Mouse (Mus musculus): Measurements from ENCODE around the gene Ccdc124.
A peak's percentile ranks its signal among the peaks of the same experiment; 100 is the strongest.
"Not testable (repeated sequence)": the region's sequence is repeated elsewhere in the genome, so short reads cannot be mapped to it uniquely, and the experiment has no call there.

Ccdc124 gene

DNA sequence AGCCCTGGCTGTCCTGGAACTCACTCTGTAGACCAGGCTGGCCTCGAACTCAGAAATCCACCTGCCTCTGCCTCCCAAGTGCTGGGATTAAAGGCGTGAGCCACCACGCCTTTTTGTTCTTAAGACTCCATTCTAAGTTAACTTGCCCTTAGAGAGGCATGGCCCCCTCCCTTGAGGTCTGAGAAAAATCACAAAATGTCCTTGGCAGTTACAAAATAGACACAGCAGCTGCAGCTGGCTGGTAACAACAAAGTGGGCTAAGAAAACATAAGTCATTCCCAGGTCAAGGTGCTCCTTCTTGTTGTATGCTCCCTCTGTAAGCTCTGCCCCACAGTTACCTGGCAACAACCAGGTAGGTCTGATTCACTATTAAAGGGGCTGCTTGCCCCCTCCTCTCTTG is 51.1 kb downstream of the Ccdc124 start:
- DNase-seq (ENCODE audit: low spot score): not testable (repeated sequence)

DNA sequence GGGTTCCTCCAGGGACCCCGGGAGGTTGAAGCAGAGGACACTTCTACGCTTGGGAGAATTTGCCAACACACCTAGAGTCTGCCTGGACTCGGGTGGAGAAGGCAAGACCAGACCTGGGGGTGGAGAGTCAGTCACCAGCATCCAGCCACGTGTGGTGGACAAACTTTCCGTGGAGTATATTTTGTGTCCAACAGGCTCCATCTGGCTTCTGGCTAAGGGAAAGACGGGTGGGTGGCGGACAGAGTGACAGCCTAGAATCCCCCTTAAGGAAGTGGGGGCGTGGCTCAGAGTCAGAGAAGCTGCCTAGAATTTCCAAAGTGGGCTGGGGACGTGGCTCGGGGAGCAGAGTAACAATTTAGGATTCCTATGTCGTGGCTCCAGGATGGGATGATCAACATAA is 51.7 kb downstream of the Ccdc124 start:
- DNase-seq (ENCODE audit: low spot score): no peak

DNA sequence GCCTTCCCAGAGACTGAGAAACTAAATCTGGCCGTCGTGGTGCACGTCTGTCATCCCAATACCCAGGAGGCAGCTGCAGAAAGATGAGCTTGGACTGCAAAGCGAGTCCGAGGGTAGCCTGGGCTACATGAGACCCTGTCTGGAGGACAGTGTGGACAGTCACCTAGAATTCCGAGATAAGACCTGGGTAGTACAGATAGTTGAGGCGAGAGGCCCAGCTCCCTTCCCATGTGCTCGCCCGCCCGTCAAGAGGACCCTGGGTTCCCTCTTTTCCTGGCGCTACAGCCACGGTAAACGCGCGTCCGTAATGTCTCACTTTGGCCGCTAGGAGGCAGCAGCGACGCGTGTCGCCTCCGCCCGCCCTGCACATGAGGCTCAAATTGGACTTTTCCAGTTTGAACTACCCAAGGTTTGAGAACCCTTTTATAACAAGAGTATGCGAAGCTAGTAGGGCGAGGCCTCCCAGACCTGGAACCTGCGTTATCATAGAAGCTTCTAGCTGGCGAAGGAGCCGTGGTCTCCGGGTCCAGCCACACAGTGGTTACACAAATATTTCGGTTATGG is 52.3 kb downstream of the Ccdc124 start:
- DNase-seq (ENCODE audit: low spot score): peak; percentile 70

DNA sequence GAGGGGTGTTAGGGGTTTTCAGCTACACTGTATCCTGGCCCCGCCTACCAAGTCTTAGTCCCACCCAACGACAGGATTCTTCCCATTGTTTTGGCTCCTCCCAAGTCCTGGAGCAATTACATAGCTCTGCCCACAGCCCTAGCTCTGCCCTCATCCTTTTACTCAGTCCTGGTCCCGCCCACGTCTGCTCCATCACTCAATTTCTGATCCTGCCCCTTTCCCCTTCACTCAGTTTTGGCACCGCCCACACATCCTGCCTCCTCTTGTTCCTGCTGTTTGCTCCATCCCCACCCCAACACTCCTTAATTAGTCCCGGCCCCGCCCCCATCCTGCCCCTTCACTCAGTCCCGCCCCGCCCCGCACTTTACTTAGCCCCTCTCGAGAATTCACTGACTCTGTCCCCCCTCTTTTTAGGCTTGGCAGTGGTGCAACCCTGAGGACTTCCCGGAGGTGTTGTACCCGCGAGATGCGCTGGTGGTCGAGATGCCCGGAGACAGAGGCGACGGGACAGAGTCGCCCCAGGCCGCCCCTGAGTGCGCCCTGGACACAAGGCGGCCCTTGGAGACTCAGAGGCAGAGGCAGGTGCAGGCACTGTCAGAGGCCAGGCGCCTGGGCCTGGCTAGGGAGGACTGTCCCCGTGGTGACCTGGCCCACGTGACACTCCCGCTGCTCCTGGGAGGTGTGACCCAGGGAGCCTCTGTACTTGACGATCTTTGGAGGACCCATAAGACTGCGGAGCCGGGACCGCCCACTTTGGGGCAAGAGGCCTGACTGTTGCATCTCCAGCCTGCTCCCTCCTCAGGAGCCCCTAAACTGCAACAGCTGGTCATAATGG is 53.4 kb downstream of the Ccdc124 start:
- DNase-seq (ENCODE audit: low spot score): peak; percentile 75

Measured in urinary bladder, postnatal 14 days (tissue).